Mouse (Mus musculus) right cerebral cortex, postnatal 4 days (tissue): ENCODE results near the gene Ube2i.
A peak's percentile ranks its signal among the peaks of the same experiment; 100 is the strongest.
"Not testable (repeated sequence)": the region's sequence is repeated elsewhere in the genome, so short reads cannot be mapped to it uniquely, and the experiment has no call there.

Source experiments
- DNase-seq: peaks from one replicate; pipeline ENCODE4 v3.0.0-alpha.2; 2022

The Ube2i gene

GRCm38 (mm10) chr17:25252643-25253042 lies 21.8 kb downstream of the Ube2i start:
- DNase-seq, result no peak

- no peak for DNase-seq
These were observed 24.1 kb downstream of the Ube2i start for GRCm38 (mm10) chr17:25250181-25250835.

- DNase-seq, result no peak
These were observed 26.2 kb downstream of the Ube2i start for GRCm38 (mm10) chr17:25248033-25248750.

GRCm38 (mm10) chr17:25244239-25244638 lies 30.2 kb downstream of the Ube2i start:
- DNase-seq, result no peak

- no peak for DNase-seq
These were observed 31.2 kb downstream of the Ube2i start for GRCm38 (mm10) chr17:25243131-25243780.

GRCm38 (mm10) chr17:25239695-25240636 lies 34.5 kb downstream of the Ube2i start, which contains the start of the genes Gnptg and Tsr3:
TSS of gene Gnptg (minus strand) at chr17:25240124.
TSS of gene Tsr3 (plus strand) at chr17:25240170.
- peak; percentile 84 for DNase-seq

- DNase-seq, result no peak
These were observed 38.8 kb downstream of the Ube2i start for GRCm38 (mm10) chr17:25235635-25236034.

GRCm38 (mm10) chr17:25231621-25232020 lies 42.8 kb downstream of the Ube2i start:
- DNase-seq, result not testable (repeated sequence)

- DNase-seq, result no peak
These were observed 43.7 kb downstream of the Ube2i start for GRCm38 (mm10) chr17:25230700-25231099.

- not testable (repeated sequence) for DNase-seq
These were observed 44.3 kb downstream of the Ube2i start for GRCm38 (mm10) chr17:25230014-25230655.

GRCm38 (mm10) chr17:25227991-25228390 lies 46.4 kb downstream of the Ube2i start:
- DNase-seq, result no peak

- no peak for DNase-seq
These were observed 48.8 kb downstream of the Ube2i start for GRCm38 (mm10) chr17:25225659-25226058.

GRCm38 (mm10) chr17:25224586-25225222 lies 49.7 kb downstream of the Ube2i start:
- no peak for DNase-seq

- DNase-seq, result no peak
These were observed 51.3 kb downstream of the Ube2i start for GRCm38 (mm10) chr17:25222951-25223601.

GRCm38 (mm10) chr17:25222504-25222940 lies 51.9 kb downstream of the Ube2i start:
- not testable (repeated sequence) for DNase-seq

- peak; percentile 65 for DNase-seq
These were observed 52.5 kb downstream of the Ube2i start for GRCm38 (mm10) chr17:25221821-25222503.

GRCm38 (mm10) chr17:25220746-25221145 lies 53.7 kb downstream of the Ube2i start:
- DNase-seq, result no peak

- DNase-seq, result no peak
These were observed 54.7 kb downstream of the Ube2i start for GRCm38 (mm10) chr17:25219492-25220295.

GRCm38 (mm10) chr17:25218967-25219366 lies 55.5 kb downstream of the Ube2i start:
- no peak for DNase-seq
